Comparison of ENCODE assay signal across 14 mouse cellular contexts in the genomic region with DNA sequence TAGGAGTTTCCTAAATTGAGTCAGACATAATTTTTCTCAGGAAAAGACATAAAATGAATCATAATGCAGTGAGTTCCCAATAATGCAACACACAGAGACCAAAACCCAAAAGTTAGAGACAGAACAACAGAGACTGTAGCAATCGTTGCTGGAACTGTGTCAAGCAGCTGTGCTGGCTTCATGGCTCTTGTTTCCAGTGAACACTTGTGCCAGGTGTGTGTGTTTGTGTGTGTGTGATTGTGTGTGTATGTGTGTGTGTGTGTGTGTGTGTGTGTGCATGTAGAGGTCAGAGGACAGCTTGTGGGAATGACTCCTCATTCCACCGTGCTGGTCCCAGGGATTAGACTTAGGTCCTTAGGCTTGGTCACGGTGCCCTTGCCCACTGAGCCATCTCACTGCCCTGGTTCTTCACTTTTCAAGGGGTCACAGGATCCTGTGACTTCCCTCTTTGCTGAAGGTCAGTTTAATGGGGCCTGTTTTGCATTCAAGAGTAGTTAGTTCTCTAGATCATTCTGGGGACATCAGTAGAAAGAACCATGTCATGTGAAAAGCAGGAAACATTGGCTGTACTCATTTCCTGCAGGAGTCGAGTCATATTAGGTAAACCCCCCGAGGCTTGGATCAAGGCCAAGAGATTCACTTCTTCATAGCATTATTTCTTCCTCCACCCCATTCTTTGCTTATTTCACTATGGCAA. TPM values are rescaled to one million over a fixed set of nuclear protein-coding genes. Genes with fewer than 3 reads are reported as not detected.
A peak's percentile ranks its signal among the peaks of the same experiment; 100 is the strongest.
DNase-seq lines count a peak whose midpoint lies in the region; ATAC-seq and TF ChIP-seq lines count a peak whose summit lies in the region.
"Had no signal": no experiment of that assay in that cellular context is flagged by ENCODE, and none has a peak within 500 bp of the region (broad histone marks: within the 10 kb centered on the region; RNA-seq: fewer than 3 reads in every experiment).

No protein-coding gene starts in this region.

- no peak overlapping the region for H3K27ac ChIP-seq in limb, embryonic 14.5 days (replicated peaks; ENCODE audit: low read depth, low read length)
- H3K27ac ChIP-seq in limb, embryonic 10.5 days, result no peak overlapping the region
- no peak overlapping the region for H3K27ac ChIP-seq in CH12.LX (ENCODE audit: insufficient read depth, low read depth)
- H3K27ac ChIP-seq in brown adipose tissue, adult 24 weeks (replicated peaks; ENCODE audit: low read depth, low read length), result peak overlapping the region; percentile 91
- no peak overlapping the region for H3K27ac ChIP-seq in forebrain, embryonic 15.5 days (replicated peaks)

- TF ChIP-seq CTCF in CH12.LX (conservative IDR thresholded peaks at IDR 0.05 in 1 of 2, IDR thresholded peaks at IDR 0.05 in 1 of 2; ENCODE audit: low read depth in 2 of 2, low read length in 2 of 2), result no peak

- ATAC-seq in limb, embryonic 14.5 days (ENCODE audit: low FRiP score, low read depth), result no peak
- ATAC-seq in megakaryocyte, adult 5-6 weeks (ENCODE audit: poor library complexity, severe bottlenecking), result 0 out of 2 replicates have a peak, but pooled peaks have one; percentile 10
- no peak for ATAC-seq in frontal cortex, adult (ENCODE audit: low TSS enrichment)
- no peak for ATAC-seq in forebrain, embryonic 15.5 days (replicated peaks)
- ATAC-seq: forebrain, embryonic 14.5 days; inflammation-experienced regulatory T-cells, adult 6 months had no signal

- no peak; the same call in 1 of the 2 replicates for TF ChIP-seq EP300 in CH12.LX (IDR thresholded peaks at IDR 0.05; ENCODE audit: low read length)

- DNase-seq in limb, embryonic 14.5 days (ENCODE audit: low spot score), result peak; percentile 54
- DNase-seq in limb, embryonic 10.5 days (ENCODE audit: low spot score), result no peak
- peak; percentile 43 for DNase-seq in CH12.LX (ENCODE audit: extremely low read depth)
- no peak for DNase-seq in adrenal gland, postnatal 10 days
- DNase-seq: cerebellum, adult 9-10 months had no signal

- no peaks in the 10 kb centered on the region for H3K9me3 ChIP-seq in limb, embryonic 14.5 days (ENCODE audit: control insufficient read depth, low read length)
- H3K9me3 ChIP-seq in limb, embryonic 10.5 days (replicated peaks), result no peaks in the 10 kb centered on the region
- H3K9me3 ChIP-seq in CH12.LX (replicated peaks; ENCODE audit: low read length), result peaks cover 8% of the 10 kb centered on the region
- H3K9me3 ChIP-seq in forebrain, embryonic 15.5 days, result no peaks in the 10 kb centered on the region

- H3K27me3 ChIP-seq in limb, embryonic 14.5 days (ENCODE audit: control insufficient read depth, insufficient read depth, low read length), result no peaks in the 10 kb centered on the region
- H3K27me3 ChIP-seq in limb, embryonic 10.5 days (ENCODE audit: low read depth, poor library complexity, severe bottlenecking), result no peaks in the 10 kb centered on the region
- no peaks in the 10 kb centered on the region for H3K27me3 ChIP-seq in CH12.LX (replicated peaks)
- no peaks in the 10 kb centered on the region for H3K27me3 ChIP-seq in forebrain, embryonic 15.5 days

- TF ChIP-seq POLR2A in limb, embryonic 14.5 days (IDR thresholded peaks at IDR 0.05; ENCODE audit: borderline replicate concordance, extremely low read depth, insufficient read depth, insufficient read length), result no peak
- TF ChIP-seq POLR2A in CH12.LX (IDR thresholded peaks at IDR 0.05; ENCODE audit: low read depth, low read length), result no peak

- dilution Hi-C loops in CH12.LX (cut with MboI; ENCODE audit: extremely low pct_ligation_motif_present, extremely low pct_unique_long_range_greater_than_20kb, low sequenced_read_pairs), result no loop called here

- H3K4me2 ChIP-seq in limb, embryonic 14.5 days (replicated peaks; ENCODE audit: low read depth, low read length, severe bottlenecking), result no peak overlapping the region
- H3K4me2 ChIP-seq in CH12.LX (ENCODE audit: insufficient read depth, low read depth, poor library complexity, severe bottlenecking), result peak overlapping the region; percentile 48; the same call in 1 of the 2 replicates
- no peak overlapping the region for H3K4me2 ChIP-seq in forebrain, embryonic 15.5 days (replicated peaks)
- H3K4me2 ChIP-seq: liver, embryonic 11.5 days had no signal

- no peaks in the 10 kb centered on the region for H3K4me1 ChIP-seq in limb, embryonic 14.5 days (ENCODE audit: control insufficient read depth, insufficient read depth, low read length)
- no peaks in the 10 kb centered on the region for H3K4me1 ChIP-seq in limb, embryonic 10.5 days
- H3K4me1 ChIP-seq in CH12.LX (ENCODE audit: control insufficient read depth in 1 of 2, insufficient read depth in 2 of 2), result peaks cover 15 to 34% of the 10 kb centered on the region in 2 experiments
- peaks cover 14% of the 10 kb centered on the region; the same call in 1 of the 2 replicates for H3K4me1 ChIP-seq in brown adipose tissue, adult 24 weeks (ENCODE audit: control insufficient read depth, insufficient read depth, insufficient read length, low read length)
- H3K4me1 ChIP-seq in forebrain, embryonic 15.5 days, result no peaks in the 10 kb centered on the region

- H3K36me3 ChIP-seq in limb, embryonic 14.5 days (ENCODE audit: control insufficient read depth, insufficient read depth, low read length), result no peaks in the 10 kb centered on the region
- H3K36me3 ChIP-seq in limb, embryonic 10.5 days, result no peaks in the 10 kb centered on the region
- no peaks in the 10 kb centered on the region for H3K36me3 ChIP-seq in CH12.LX (replicated peaks in 1 of 2; ENCODE audit: control insufficient read depth in 1 of 2, insufficient read depth in 1 of 2, low read length in 1 of 2)
- H3K36me3 ChIP-seq in forebrain, embryonic 15.5 days, result no peaks in the 10 kb centered on the region
- H3K36me3 ChIP-seq: G1E had no signal

- no peaks in the 10 kb centered on the region for H3K79me2 ChIP-seq in CH12.LX (replicated peaks; ENCODE audit: control insufficient read depth, extremely low read depth, insufficient read depth, poor library complexity, severe bottlenecking)

- no peak overlapping the region for H3K9ac ChIP-seq in limb, embryonic 14.5 days (ENCODE audit: low read depth, low read length, severe bottlenecking)
- no peak overlapping the region; the same call in 1 of the 2 replicates for H3K9ac ChIP-seq in CH12.LX (ENCODE audit: insufficient read depth, low read depth)
- no peak overlapping the region for H3K9ac ChIP-seq in forebrain, embryonic 15.5 days (replicated peaks)

- WGBS in limb, embryonic 14.5 days, result 67% methylated on average over 5 of the region's 5 CpGs
- 84% methylated on average over 5 of the region's 5 CpGs for WGBS in limb, embryonic 10.5 days
- 77% methylated on average over 5 of the region's 5 CpGs for WGBS in forebrain, embryonic 15.5 days

- in situ Hi-C loops in CH12.LX (cut with MboI; ENCODE audit: low pct_ligation_motif_present, low pct_unique_long_range_greater_than_20kb, low sequenced_read_pairs), result no loop called here

- no peak for TF ChIP-seq RAD21 in CH12.LX (IDR thresholded peaks at IDR 0.05; ENCODE audit: low read depth, low read length)

- H3K4me3 ChIP-seq in limb, embryonic 14.5 days (replicated peaks; ENCODE audit: low read length), result no peak overlapping the region
- H3K4me3 ChIP-seq in limb, embryonic 10.5 days, result no peak overlapping the region
- H3K4me3 ChIP-seq in CH12.LX (replicated peaks in 1 of 3; ENCODE audit: low read depth in 2 of 3, low read length in 2 of 3, poor library complexity in 1 of 3), result no peak overlapping the region
- H3K4me3 ChIP-seq in brown adipose tissue, adult 24 weeks (ENCODE audit: insufficient read depth, low read depth, low read length), result no peak overlapping the region
- no peak overlapping the region for H3K4me3 ChIP-seq in forebrain, embryonic 15.5 days

TF ChIP-seq in CH12.LX, 34 proteins besides CTCF, POLR2A, EP300 and RAD21 (continues in another document):
- no peak for TF ChIP-seq MYC (IDR thresholded peaks at IDR 0.05; ENCODE audit: low read depth, low read length)
- no peak for TF ChIP-seq ZKSCAN1 (IDR thresholded peaks at IDR 0.05; ENCODE audit: borderline replicate concordance, low read depth, low read length)
- TF ChIP-seq BHLHE40 (IDR thresholded peaks at IDR 0.05; ENCODE audit: low read depth, low read length), result peak; percentile 36; the same call in 1 of the 2 replicates
- no peak for TF ChIP-seq USF2 (conservative IDR thresholded peaks at IDR 0.05; ENCODE audit: low read depth, low read length)
- peak; percentile 32; the same call in 1 of the 2 replicates for TF ChIP-seq ETS1 (conservative IDR thresholded peaks at IDR 0.05; ENCODE audit: low read depth, low read length)
- no peak for TF ChIP-seq GABPA (IDR thresholded peaks at IDR 0.05; ENCODE audit: insufficient replicate concordance, low read depth, low read length)
- TF ChIP-seq TCF12 (IDR thresholded peaks at IDR 0.05; ENCODE audit: low read depth, low read length), result no peak
- TF ChIP-seq MEF2A (IDR thresholded peaks at IDR 0.05; ENCODE audit: borderline replicate concordance, low read depth, low read length), result no peak

RNA-seq across cellular contexts. Expression of a gene that starts 6.0 kb away (rescaled TPM):
- polyA plus RNA-seq in limb, embryonic 14.5 days (2012; rRNA removed), result 0.65 and 1.8 TPM in 2 replicates
- 0.37 and 0.87 TPM in 2 replicates for polyA plus RNA-seq in limb, embryonic 14.5 days (2014; fragmentation: Nextera tagmentation; extraction: Ambion mirVana)
- polyA plus RNA-seq in limb, embryonic 10.5 days (2016; fragmentation: Nextera tagmentation; extraction: Ambion mirVana), result 0.11 and 0.13 TPM in 2 replicates
- total RNA-seq in CH12.LX (2012; rRNA removed), result 0.04 and 0.13 TPM in 2 replicates
- 0.07 and 0.14 TPM in 2 replicates for total RNA-seq in CH12.LX (2014; rRNA removed)
- polyA plus RNA-seq in CH12.LX (2012; ENCODE audit: insufficient read length, low read depth), result 0.10 and 0.17 TPM in 2 replicates
- polyA plus RNA-seq in brown adipose tissue, adult 24 weeks (2012; ENCODE audit: insufficient read depth, insufficient read length, missing spikeins), result not detected in 2 replicates
- total RNA-seq in megakaryocyte, adult 5-6 weeks (2015), result not detected in 2 replicates
- not detected in 2 replicates for total RNA-seq in megakaryocyte, adult 5-6 weeks (2017)
- under 1 TPM; 0.33 to 0.70 TPM for total RNA-seq in adrenal gland, postnatal 10 days (2021)
- polyA plus RNA-seq in forebrain, embryonic 15.5 days (2015; fragmentation: Nextera tagmentation; extraction: Ambion mirVana), result 0.06 TPM in 2 replicates
- total RNA-seq: layer of hippocampus, adult 18-20 months had no signal
- polyA plus RNA-seq: G1E; inflammation-experienced regulatory T-cells, adult 6 months had no signal

RNA-seq across cellular contexts. Expression of a gene that starts 13.2 kb away (rescaled TPM):
- 17.9 and 23.5 TPM in 2 replicates for polyA plus RNA-seq in limb, embryonic 14.5 days (2012; rRNA removed)
- polyA plus RNA-seq in limb, embryonic 14.5 days (2014; fragmentation: Nextera tagmentation; extraction: Ambion mirVana), result 16.1 and 16.4 TPM in 2 replicates
- polyA plus RNA-seq in limb, embryonic 10.5 days (2016; fragmentation: Nextera tagmentation; extraction: Ambion mirVana), result 16.2 and 18.1 TPM in 2 replicates
- total RNA-seq in CH12.LX (2012; rRNA removed) (22.6 and 26.1 TPM in 2 replicates), CH12.LX (2014; rRNA removed) (51.1 and 53.9 TPM in 2 replicates)
- polyA plus RNA-seq in CH12.LX (2012; ENCODE audit: insufficient read length, low read depth), result 37.8 and 39.1 TPM in 2 replicates
- polyA plus RNA-seq in brown adipose tissue, adult 24 weeks (2012; ENCODE audit: insufficient read depth, insufficient read length, missing spikeins), result 15.0 and 15.7 TPM in 2 replicates
- total RNA-seq in megakaryocyte, adult 5-6 weeks (2015), result 10.8 and 19.6 TPM in 2 replicates
- 15.0 and 17.3 TPM in 2 replicates for total RNA-seq in megakaryocyte, adult 5-6 weeks (2017)
- 10 to 100 TPM; 14.0 to 24.4 TPM for total RNA-seq in adrenal gland, postnatal 10 days (2021)
- polyA plus RNA-seq in forebrain, embryonic 15.5 days (2015; fragmentation: Nextera tagmentation; extraction: Ambion mirVana), result 15.3 and 17.2 TPM in 2 replicates

Comparison
In these comparisons a context has a peak if more than half of its experiments do, and no peak if none do; other contexts are left out.
1. DNase-seq: peak in limb, embryonic 14.5 days (single experiment) and CH12.LX (single experiment); none in limb, embryonic 10.5 days (single experiment) and adrenal gland, postnatal 10 days (single experiment).